Mouse (Mus musculus): Measurements from ENCODE around the gene Pard3b. TPM values are rescaled to one million over a fixed set of nuclear protein-coding genes. Genes with fewer than 3 reads are reported as not detected.

Gene Pard3b
- polyA plus RNA-seq, 1 experiment from 2014 or later = 8.8 TPM

GRCm38 (mm10) chr1:62016536-62017300, 378.1 kb downstream of the Pard3b start:
- Histone ChIP-seq H3K27ac (ENCODE audit: low read depth, low read length) (no peak overlapping the region), H3K9me3 (ENCODE audit: control insufficient read depth, low read length) (no peaks in the 10 kb centered on the region), H3K4me2 (no peak overlapping the region), H3K4me1 (ENCODE audit: control insufficient read depth, insufficient read depth, low read length) (peaks cover 14% of the 10 kb centered on the region), H3K36me3 (ENCODE audit: control insufficient read depth, insufficient read depth, low read length) (no peaks in the 10 kb centered on the region), H3K9ac (ENCODE audit: low read length) (no peak overlapping the region), H3K27me3 (ENCODE audit: control insufficient read depth, insufficient read depth, low read length) (no peaks in the 10 kb centered on the region), H3K4me3 (ENCODE audit: low read depth, low read length) (no peak overlapping the region)
- no peak for ATAC-seq (ENCODE audit: low FRiP score)
- 19% methylated on average over 5 of the region's 5 CpGs for WGBS
- DNase-seq (ENCODE audit: low spot score, missing footprints) = no peak

GRCm38 (mm10) chr1:62018276-62018675, 379.7 kb downstream of the Pard3b start:
- no peak overlapping the region for H3K27ac ChIP-seq (ENCODE audit: low read depth, low read length)
- peaks cover 14% of the 10 kb centered on the region for H3K4me1 ChIP-seq (ENCODE audit: control insufficient read depth, insufficient read depth, low read length)
- DNase-seq (ENCODE audit: low spot score, missing footprints) = peak; percentile 87
- H3K9me3 ChIP-seq (ENCODE audit: control insufficient read depth, low read length) = no peaks in the 10 kb centered on the region
- no peak overlapping the region for H3K9ac ChIP-seq (ENCODE audit: low read length)
- no peak overlapping the region for H3K4me2 ChIP-seq
- no peak overlapping the region for H3K4me3 ChIP-seq (ENCODE audit: low read depth, low read length)
- no peak for ATAC-seq (ENCODE audit: low FRiP score)
- no peaks in the 10 kb centered on the region for H3K36me3 ChIP-seq (ENCODE audit: control insufficient read depth, insufficient read depth, low read length)
- H3K27me3 ChIP-seq (ENCODE audit: control insufficient read depth, insufficient read depth, low read length) = no peaks in the 10 kb centered on the region
- WGBS = 26% methylated on average over 5 of the region's 5 CpGs

GRCm38 (mm10) chr1:62019743-62020142, 381.1 kb downstream of the Pard3b start:
- H3K27me3 ChIP-seq (ENCODE audit: control insufficient read depth, insufficient read depth, low read length) = no peaks in the 10 kb centered on the region
- no peak overlapping the region for H3K4me2 ChIP-seq
- ATAC-seq (ENCODE audit: low FRiP score) (no peak), DNase-seq (ENCODE audit: low spot score, missing footprints) (no peak)
- no peak overlapping the region for H3K27ac ChIP-seq (ENCODE audit: low read depth, low read length)
- H3K4me1 ChIP-seq (ENCODE audit: control insufficient read depth, insufficient read depth, low read length) = peaks cover 14% of the 10 kb centered on the region
- no peaks in the 10 kb centered on the region for H3K36me3 ChIP-seq (ENCODE audit: control insufficient read depth, insufficient read depth, low read length)
- no peak overlapping the region for H3K9ac ChIP-seq (ENCODE audit: low read length)
- H3K4me3 ChIP-seq (ENCODE audit: low read depth, low read length) = no peak overlapping the region
- no peaks in the 10 kb centered on the region for H3K9me3 ChIP-seq (ENCODE audit: control insufficient read depth, low read length)

- Histone ChIP-seq H3K4me2 (no peak overlapping the region), H3K4me3 (ENCODE audit: low read depth, low read length) (no peak overlapping the region), H3K36me3 (ENCODE audit: control insufficient read depth, insufficient read depth, low read length) (no peaks in the 10 kb centered on the region), H3K9me3 (ENCODE audit: control insufficient read depth, low read length) (no peaks in the 10 kb centered on the region), H3K27me3 (ENCODE audit: control insufficient read depth, insufficient read depth, low read length) (no peaks in the 10 kb centered on the region), H3K9ac (ENCODE audit: low read length) (no peak overlapping the region), H3K27ac (ENCODE audit: low read depth, low read length) (no peak overlapping the region), H3K4me1 (ENCODE audit: control insufficient read depth, insufficient read depth, low read length) (no peaks in the 10 kb centered on the region)
- DNase-seq (ENCODE audit: low spot score, missing footprints) (no peak), ATAC-seq (ENCODE audit: low FRiP score) (no peak)
- 83% methylated on average over 3 of the region's 3 CpGs for WGBS
Measured at GRCm38 (mm10) chr1:62041718-62042117, 403.1 kb downstream of the Pard3b start.

- WGBS = 89% methylated on average over 4 of the region's 4 CpGs
- Histone ChIP-seq H3K27ac (ENCODE audit: low read depth, low read length) (no peak overlapping the region), H3K9me3 (ENCODE audit: control insufficient read depth, low read length) (no peaks in the 10 kb centered on the region), H3K4me3 (ENCODE audit: low read depth, low read length) (no peak overlapping the region), H3K27me3 (ENCODE audit: control insufficient read depth, insufficient read depth, low read length) (no peaks in the 10 kb centered on the region), H3K36me3 (ENCODE audit: control insufficient read depth, insufficient read depth, low read length) (no peaks in the 10 kb centered on the region), H3K4me2 (no peak overlapping the region), H3K9ac (ENCODE audit: low read length) (no peak overlapping the region), H3K4me1 (ENCODE audit: control insufficient read depth, insufficient read depth, low read length) (peaks cover 6% of the 10 kb centered on the region)
- DNase-seq (ENCODE audit: low spot score, missing footprints) = no peak
- no peak for ATAC-seq (ENCODE audit: low FRiP score)
Measured at GRCm38 (mm10) chr1:62048592-62048991, 410.0 kb downstream of the Pard3b start.

GRCm38 (mm10) chr1:62051186-62051825, 412.7 kb downstream of the Pard3b start:
- Histone ChIP-seq H3K4me2 (no peak overlapping the region), H3K9ac (ENCODE audit: low read length) (no peak overlapping the region), H3K27me3 (ENCODE audit: control insufficient read depth, insufficient read depth, low read length) (no peaks in the 10 kb centered on the region), H3K27ac (ENCODE audit: low read depth, low read length) (no peak overlapping the region), H3K4me3 (ENCODE audit: low read depth, low read length) (no peak overlapping the region), H3K4me1 (ENCODE audit: control insufficient read depth, insufficient read depth, low read length) (peaks cover 6% of the 10 kb centered on the region), H3K9me3 (ENCODE audit: control insufficient read depth, low read length) (no peaks in the 10 kb centered on the region), H3K36me3 (ENCODE audit: control insufficient read depth, insufficient read depth, low read length) (no peaks in the 10 kb centered on the region)
- DNase-seq (ENCODE audit: low spot score, missing footprints) = no peak
- 64% methylated on average over 1 of the region's 1 CpGs for WGBS
- ATAC-seq (ENCODE audit: low FRiP score) = no peak

- 49% methylated on average over 7 of the region's 7 CpGs for WGBS
- H3K4me3 ChIP-seq (ENCODE audit: low read depth, low read length) = no peak overlapping the region
- no peak for DNase-seq (ENCODE audit: low spot score, missing footprints)
Measured at GRCm38 (mm10) chr1:62053167-62053638, 414.6 kb downstream of the Pard3b start.

GRCm38 (mm10) chr1:62055280-62055679, 416.7 kb downstream of the Pard3b start:
- H3K27me3 ChIP-seq (ENCODE audit: control insufficient read depth, insufficient read depth, low read length) = no peaks in the 10 kb centered on the region
- H3K4me1 ChIP-seq (ENCODE audit: control insufficient read depth, insufficient read depth, low read length) = peaks cover 6% of the 10 kb centered on the region
- no peaks in the 10 kb centered on the region for H3K9me3 ChIP-seq (ENCODE audit: control insufficient read depth, low read length)
- H3K27ac ChIP-seq (ENCODE audit: low read depth, low read length) = no peak overlapping the region; the same call in 1 of the 2 replicates
- H3K9ac ChIP-seq (ENCODE audit: low read length) = no peak overlapping the region
- 92% methylated on average over 6 of the region's 6 CpGs for WGBS
- H3K4me2 ChIP-seq = no peak overlapping the region
- H3K4me3 ChIP-seq (ENCODE audit: low read depth, low read length) = no peak overlapping the region
- ATAC-seq (ENCODE audit: low FRiP score) (no peak), DNase-seq (ENCODE audit: low spot score, missing footprints) (no peak)
- H3K36me3 ChIP-seq (ENCODE audit: control insufficient read depth, insufficient read depth, low read length) = no peaks in the 10 kb centered on the region

More at GRCm38 (mm10) chr1:62053167-62053638, 414.6 kb downstream of the Pard3b start:
- Histone ChIP-seq H3K9ac (ENCODE audit: low read length) (no peak overlapping the region), H3K27ac (ENCODE audit: low read depth, low read length) (no peak overlapping the region), H3K27me3 (ENCODE audit: control insufficient read depth, insufficient read depth, low read length) (no peaks in the 10 kb centered on the region), H3K4me1 (ENCODE audit: control insufficient read depth, insufficient read depth, low read length) (peaks cover 6% of the 10 kb centered on the region), H3K4me2 (no peak overlapping the region), H3K36me3 (ENCODE audit: control insufficient read depth, insufficient read depth, low read length) (no peaks in the 10 kb centered on the region), H3K9me3 (ENCODE audit: control insufficient read depth, low read length) (no peaks in the 10 kb centered on the region)
- no peak for ATAC-seq (ENCODE audit: low FRiP score)

- no peak overlapping the region for H3K4me3 ChIP-seq (ENCODE audit: low read depth, low read length)
- DNase-seq (ENCODE audit: low spot score, missing footprints) = no peak
- no peaks in the 10 kb centered on the region; the same call in 1 of the 2 replicates for H3K9me3 ChIP-seq (ENCODE audit: control insufficient read depth, low read length)
- H3K4me2 ChIP-seq = no peak overlapping the region
- H3K27ac ChIP-seq (ENCODE audit: low read depth, low read length) = no peak overlapping the region
- ATAC-seq (ENCODE audit: low FRiP score) = no peak
- WGBS = 83% methylated on average over 6 of the region's 6 CpGs
- H3K9ac ChIP-seq (ENCODE audit: low read length) = no peak overlapping the region
- H3K36me3 ChIP-seq (ENCODE audit: control insufficient read depth, insufficient read depth, low read length) = no peaks in the 10 kb centered on the region
- no peaks in the 10 kb centered on the region for H3K4me1 ChIP-seq (ENCODE audit: control insufficient read depth, insufficient read depth, low read length)
- no peaks in the 10 kb centered on the region for H3K27me3 ChIP-seq (ENCODE audit: control insufficient read depth, insufficient read depth, low read length)
Measured at GRCm38 (mm10) chr1:62070617-62071016, 432.0 kb downstream of the Pard3b start.

All from midbrain, embryonic 11.5 days (tissue).